Mouse (Mus musculus) liver, postnatal 0 days (tissue): ENCODE data around the gene Wnt9a.

Experiments
- CTCF ChIP-seq: sonication (generic); IDR thresholded peaks from 2 replicates; pipeline ENCODE4 v1.5.1; 2016; ENCODE audit warnings: antibody characterized with exemption, low read depth
- EP300 ChIP-seq: IDR thresholded peaks from 2 replicates; pipeline ENCODE4 v1.6.1; 2016; ENCODE audit warnings: antibody characterized with exemption, low read depth, mild to moderate bottlenecking

DNA sequence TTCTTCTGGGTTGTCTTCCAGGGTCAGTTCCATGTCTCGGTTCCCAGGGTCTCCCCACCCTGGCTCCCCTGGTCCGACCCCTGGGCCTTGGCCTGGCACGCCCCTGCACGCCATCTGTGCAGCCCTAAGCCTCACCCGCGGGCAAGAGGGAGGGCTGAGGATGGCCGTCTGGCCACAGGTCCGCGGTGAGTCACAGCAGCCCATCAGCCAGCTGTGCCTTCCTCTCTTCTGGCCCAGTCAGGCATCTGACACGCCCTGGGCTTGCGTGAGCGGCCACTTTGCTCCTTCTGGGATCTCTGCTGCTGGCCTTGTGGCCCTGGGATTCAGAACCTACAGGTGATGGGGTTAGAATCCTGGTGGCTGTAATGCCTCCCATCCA is 1.4 kb downstream of the Wnt9a start:
- TF ChIP-seq CTCF (no peak), EP300 (no peak)
